Mouse (Mus musculus): ENCODE measurements at regions not wholly inside any gene's neighbourhood (a gene's known extent, or its start where the extent isn't known, plus 50 kb on each side); places are given as distances from the start of the nearest gene placed in this dataset.

DNA sequence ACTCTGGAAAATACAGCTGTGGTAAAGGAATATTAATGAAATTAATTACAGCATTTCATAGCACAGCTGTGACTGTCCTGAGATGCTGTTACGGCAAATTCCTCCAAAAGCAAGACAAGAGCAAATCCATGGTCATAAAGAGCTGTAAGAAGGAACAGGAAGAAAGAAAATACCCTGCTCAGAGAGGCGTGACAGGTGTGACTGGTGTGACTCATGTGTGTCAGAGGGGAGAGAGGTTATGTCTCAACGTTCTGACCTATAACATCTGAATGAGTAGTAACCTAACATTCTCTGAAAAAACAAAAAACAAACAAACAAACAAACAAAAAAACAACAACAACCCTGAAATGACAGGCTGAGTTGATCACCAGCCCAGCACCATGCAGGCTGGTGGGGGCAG, 267.5 kb downstream of the Hivep2 start:
- H3K27ac ChIP-seq (ENCODE audit: control insufficient read depth, insufficient read depth, low read depth, low read length): no peak overlapping the region
- no peak for TF ChIP-seq CTCF (IDR thresholded peaks at IDR 0.05; ENCODE audit: control insufficient read depth, insufficient read depth, insufficient replicate concordance, low read depth, low read length)
- no peak overlapping the region for H3K4me3 ChIP-seq (ENCODE audit: control insufficient read depth, low read depth, low read length)
- no peaks in the 10 kb centered on the region for H3K27me3 ChIP-seq (ENCODE audit: control insufficient read depth, insufficient read depth, low read length)
- H3K4me1 ChIP-seq (ENCODE audit: control insufficient read depth, insufficient read depth, low read length): no peaks in the 10 kb centered on the region
- H3K36me3 ChIP-seq (ENCODE audit: control insufficient read depth, insufficient read depth, low read length): no peaks in the 10 kb centered on the region

DNA sequence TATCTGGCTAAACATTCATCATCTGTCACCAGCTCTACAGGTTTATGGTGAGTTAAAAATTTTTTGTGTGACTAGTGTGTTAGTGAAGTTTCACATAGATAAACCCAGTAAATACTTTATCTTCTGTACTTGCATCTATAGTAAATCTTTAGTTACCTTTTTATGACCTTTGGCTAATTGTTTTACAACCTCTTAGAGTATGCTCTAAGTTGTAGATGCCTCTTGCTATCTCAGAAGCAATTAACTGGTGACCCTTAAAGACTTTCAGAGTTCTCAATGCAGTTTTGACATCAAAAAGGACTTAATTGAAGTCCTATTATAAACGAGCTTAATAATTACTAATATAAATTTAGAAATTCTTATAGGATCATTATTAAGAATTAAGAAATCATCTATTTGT, 265.6 kb downstream of the Hivep2 start:
- Histone ChIP-seq H3K27me3 (ENCODE audit: control insufficient read depth, insufficient read depth, low read length) (no peaks in the 10 kb centered on the region), H3K36me3 (ENCODE audit: control insufficient read depth, insufficient read depth, low read length) (no peaks in the 10 kb centered on the region), H3K4me3 (ENCODE audit: control insufficient read depth, low read depth, low read length) (no peak overlapping the region), H3K4me1 (ENCODE audit: control insufficient read depth, insufficient read depth, low read length) (no peaks in the 10 kb centered on the region), H3K27ac (ENCODE audit: control insufficient read depth, insufficient read depth, low read depth, low read length) (no peak overlapping the region)
- TF ChIP-seq POLR2A (IDR thresholded peaks at IDR 0.05; ENCODE audit: control insufficient read depth, low read depth, low read length): no peak
- no peak for TF ChIP-seq CTCF (IDR thresholded peaks at IDR 0.05; ENCODE audit: control insufficient read depth, insufficient read depth, insufficient replicate concordance, low read depth, low read length)

DNA sequence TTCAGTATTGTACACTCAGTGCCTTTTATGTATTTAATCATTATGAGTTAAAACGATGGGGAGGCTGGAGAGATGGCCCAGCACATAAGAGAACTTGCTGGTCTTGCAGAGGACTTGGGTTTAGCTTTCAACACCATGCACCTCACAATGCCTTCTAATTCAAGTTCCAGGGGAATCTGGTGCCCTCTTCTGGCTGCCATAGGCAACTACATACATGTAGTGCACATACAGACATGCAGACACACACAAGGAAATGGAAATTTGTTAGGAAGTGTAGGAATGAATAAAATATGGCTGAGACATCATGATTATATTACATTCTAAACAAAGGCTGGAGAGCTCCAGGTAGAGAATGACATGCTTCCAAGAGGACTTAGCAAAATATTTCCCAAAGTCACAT, 251.4 kb downstream of the Hivep2 start:
- H3K36me3 ChIP-seq (ENCODE audit: control insufficient read depth, insufficient read depth, low read length): no peaks in the 10 kb centered on the region
- no peaks in the 10 kb centered on the region for H3K4me1 ChIP-seq (ENCODE audit: control insufficient read depth, insufficient read depth, low read length)
- H3K27ac ChIP-seq (ENCODE audit: control insufficient read depth, insufficient read depth, low read depth, low read length): no peak overlapping the region
- no peak overlapping the region for H3K4me3 ChIP-seq (ENCODE audit: control insufficient read depth, low read depth, low read length)
- no peak for TF ChIP-seq CTCF (IDR thresholded peaks at IDR 0.05; ENCODE audit: control insufficient read depth, insufficient read depth, insufficient replicate concordance, low read depth, low read length)
- no peak for TF ChIP-seq POLR2A (IDR thresholded peaks at IDR 0.05; ENCODE audit: control insufficient read depth, low read depth, low read length)
- H3K27me3 ChIP-seq (ENCODE audit: control insufficient read depth, insufficient read depth, low read length): no peaks in the 10 kb centered on the region

DNA sequence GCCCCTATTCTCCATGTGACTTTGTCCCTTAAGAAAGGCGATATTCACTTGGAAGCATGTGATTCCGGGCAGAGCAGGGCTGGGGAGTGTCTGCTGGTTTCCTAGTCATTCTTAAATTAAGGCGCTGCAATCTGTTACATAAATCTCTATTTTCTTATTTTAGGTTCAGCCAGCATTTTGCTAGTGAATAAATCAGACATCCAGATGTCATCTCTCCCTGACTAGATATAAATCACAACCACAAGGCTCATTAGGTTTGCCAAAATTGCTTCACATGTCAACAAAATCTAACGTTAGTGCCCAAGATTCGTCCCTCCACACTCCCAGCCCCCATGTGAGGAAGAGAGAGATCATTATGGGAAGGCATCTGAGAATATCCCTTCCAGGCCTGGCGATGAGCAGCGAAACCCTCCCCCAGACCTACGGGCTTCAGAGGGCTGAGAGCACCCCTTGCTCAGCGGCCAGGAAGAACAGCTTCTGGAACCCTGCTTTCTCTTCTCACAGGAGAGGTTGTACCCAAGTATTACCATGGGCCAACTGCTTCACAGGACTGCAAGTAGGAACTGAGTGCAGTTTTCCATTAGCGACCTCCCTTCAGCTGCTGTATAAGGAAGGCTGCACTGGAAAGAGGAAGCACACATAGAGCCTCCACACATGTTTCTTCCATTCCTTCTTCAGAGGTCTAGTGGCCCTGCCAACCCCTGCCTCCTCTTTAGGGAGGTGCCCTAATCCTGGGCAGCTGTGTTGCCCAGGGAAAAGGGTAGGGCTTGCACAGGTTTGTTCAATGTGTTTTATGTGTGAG, 250.5 kb downstream of the Hivep2 start:
- Histone ChIP-seq H3K4me3 (ENCODE audit: control insufficient read depth, low read depth, low read length) (no peak overlapping the region), H3K27ac (ENCODE audit: control insufficient read depth, insufficient read depth, low read depth, low read length) (no peak overlapping the region), H3K4me1 (ENCODE audit: control insufficient read depth, insufficient read depth, low read length) (no peaks in the 10 kb centered on the region), H3K27me3 (ENCODE audit: control insufficient read depth, insufficient read depth, low read length) (no peaks in the 10 kb centered on the region), H3K36me3 (ENCODE audit: control insufficient read depth, insufficient read depth, low read length) (no peaks in the 10 kb centered on the region)
- no peak for TF ChIP-seq CTCF (IDR thresholded peaks at IDR 0.05; ENCODE audit: control insufficient read depth, insufficient read depth, insufficient replicate concordance, low read depth, low read length)
- TF ChIP-seq POLR2A (IDR thresholded peaks at IDR 0.05; ENCODE audit: control insufficient read depth, low read depth, low read length): no peak

DNA sequence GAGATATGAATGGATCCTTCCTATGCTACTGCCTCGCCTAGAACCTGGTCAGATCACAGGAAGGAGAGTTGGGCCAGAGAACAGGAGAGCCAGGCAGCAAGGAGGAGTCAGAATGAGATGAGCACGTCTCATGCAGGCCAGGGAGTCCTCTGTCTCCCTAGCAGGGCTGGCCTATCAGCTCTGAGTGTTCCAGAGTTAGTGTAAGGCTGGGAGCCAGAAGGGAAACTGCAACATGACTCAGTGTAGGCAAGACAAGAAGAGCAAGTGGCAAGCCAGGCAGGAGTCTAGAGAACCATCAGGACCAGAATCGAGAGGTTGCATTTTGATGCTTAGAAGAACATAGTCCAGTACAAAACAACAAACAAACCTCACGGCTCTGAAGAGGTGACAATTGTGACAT, 249.6 kb downstream of the Hivep2 start:
- H3K27me3 ChIP-seq (ENCODE audit: control insufficient read depth, insufficient read depth, low read length): no peaks in the 10 kb centered on the region
- no peak overlapping the region for H3K4me3 ChIP-seq (ENCODE audit: control insufficient read depth, low read depth, low read length)
- H3K4me1 ChIP-seq (ENCODE audit: control insufficient read depth, insufficient read depth, low read length): no peaks in the 10 kb centered on the region
- TF ChIP-seq POLR2A (IDR thresholded peaks at IDR 0.05; ENCODE audit: control insufficient read depth, low read depth, low read length) (no peak), CTCF (IDR thresholded peaks at IDR 0.05; ENCODE audit: control insufficient read depth, insufficient read depth, insufficient replicate concordance, low read depth, low read length) (no peak)
- no peak overlapping the region for H3K27ac ChIP-seq (ENCODE audit: control insufficient read depth, insufficient read depth, low read depth, low read length)
- no peaks in the 10 kb centered on the region for H3K36me3 ChIP-seq (ENCODE audit: control insufficient read depth, insufficient read depth, low read length)

DNA sequence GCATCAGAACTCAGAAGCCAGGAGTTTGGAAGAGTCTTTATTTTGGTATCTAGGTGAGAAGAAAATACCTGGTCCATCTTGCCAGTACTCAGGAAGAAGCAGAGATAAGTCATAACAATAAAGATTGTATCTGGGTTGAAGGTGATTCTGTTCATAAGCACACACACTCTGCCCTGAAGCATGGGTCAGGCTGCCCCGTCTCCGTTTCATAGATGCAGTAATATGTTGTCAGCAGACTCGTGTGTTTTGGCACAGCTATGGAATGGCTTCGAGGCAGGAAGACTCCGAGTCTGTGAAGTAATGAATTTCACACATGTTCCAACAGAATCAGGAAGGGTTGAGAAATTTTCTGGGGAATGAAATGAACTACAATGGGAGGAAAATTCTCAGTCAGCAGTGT, 247.7 kb downstream of the Hivep2 start:
- no peaks in the 10 kb centered on the region for H3K27me3 ChIP-seq (ENCODE audit: control insufficient read depth, insufficient read depth, low read length)
- no peaks in the 10 kb centered on the region for H3K36me3 ChIP-seq (ENCODE audit: control insufficient read depth, insufficient read depth, low read length)
- no peak overlapping the region for H3K27ac ChIP-seq (ENCODE audit: control insufficient read depth, insufficient read depth, low read depth, low read length)
- no peak for TF ChIP-seq POLR2A (IDR thresholded peaks at IDR 0.05; ENCODE audit: control insufficient read depth, low read depth, low read length)
- no peak for TF ChIP-seq CTCF (IDR thresholded peaks at IDR 0.05; ENCODE audit: control insufficient read depth, insufficient read depth, insufficient replicate concordance, low read depth, low read length)
- H3K4me3 ChIP-seq (ENCODE audit: control insufficient read depth, low read depth, low read length): no peak overlapping the region
- H3K4me1 ChIP-seq (ENCODE audit: control insufficient read depth, insufficient read depth, low read length): no peaks in the 10 kb centered on the region

DNA sequence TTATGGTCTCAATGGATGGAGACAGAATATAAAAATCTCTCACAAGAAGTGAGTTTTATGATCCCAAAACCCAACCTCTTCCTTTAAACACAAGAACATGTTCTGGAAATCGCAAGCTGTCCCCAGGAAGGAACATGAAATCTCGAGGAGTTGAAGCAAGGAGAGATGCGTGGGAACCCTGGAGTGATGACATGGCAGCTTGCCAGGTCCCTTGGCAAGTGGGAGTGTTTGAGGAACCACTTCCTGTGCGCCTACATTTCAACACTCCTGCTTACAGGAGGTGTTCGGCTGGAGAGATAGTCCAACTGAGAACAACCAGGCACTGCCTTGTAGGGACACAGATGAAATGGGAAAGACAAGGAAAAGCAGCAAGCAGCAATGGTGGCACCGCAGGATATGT, 246.1 kb downstream of the Hivep2 start:
- Histone ChIP-seq H3K27me3 (ENCODE audit: control insufficient read depth, insufficient read depth, low read length) (no peaks in the 10 kb centered on the region), H3K4me3 (ENCODE audit: control insufficient read depth, low read depth, low read length) (no peak overlapping the region), H3K27ac (ENCODE audit: control insufficient read depth, insufficient read depth, low read depth, low read length) (no peak overlapping the region), H3K36me3 (ENCODE audit: control insufficient read depth, insufficient read depth, low read length) (no peaks in the 10 kb centered on the region), H3K4me1 (ENCODE audit: control insufficient read depth, insufficient read depth, low read length) (no peaks in the 10 kb centered on the region)
- TF ChIP-seq POLR2A (IDR thresholded peaks at IDR 0.05; ENCODE audit: control insufficient read depth, low read depth, low read length): no peak
- no peak for TF ChIP-seq CTCF (IDR thresholded peaks at IDR 0.05; ENCODE audit: control insufficient read depth, insufficient read depth, insufficient replicate concordance, low read depth, low read length)
